Comparison of ENCODE assay signal across 15 mouse cellular contexts in the genomic region with DNA sequence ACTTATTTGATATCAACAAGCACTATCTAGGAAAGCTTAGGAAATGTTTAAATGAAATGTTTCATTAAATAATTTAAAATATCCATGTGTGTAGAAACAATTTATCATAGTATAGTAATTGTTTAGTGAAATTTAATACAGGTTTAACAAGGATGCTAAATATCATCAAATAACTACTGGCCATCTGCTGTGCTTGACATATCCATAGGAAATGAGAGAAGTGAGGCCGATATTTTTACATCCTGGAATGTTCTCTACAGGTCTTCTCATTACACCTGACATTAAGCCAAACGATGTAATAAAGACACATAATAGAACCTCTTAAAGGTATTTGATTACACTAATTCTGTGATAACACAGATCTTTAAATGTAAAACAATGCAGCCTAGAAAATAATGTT.
"Had no signal": no experiment of that assay in that cellular context is flagged by ENCODE, and none has a peak within 500 bp of the region (broad histone marks: within the 10 kb centered on the region; RNA-seq: fewer than 3 reads in every experiment).

No protein-coding gene starts in this region.

- H3K4me3 ChIP-seq: lung, embryonic 15.5 days; megakaryocyte, embryonic 14.5 days; midbrain, embryonic 13.5 days; midbrain, embryonic 15.5 days; neural tube, embryonic 12.5 days; stomach, embryonic 15.5 days had no signal

- DNase-seq: lung, adult 2 months; lung, postnatal 14 days; lung, postnatal 36 days; right cerebral cortex, postnatal 14 days; thymus, adult 2 months; thymus, postnatal 25 days; thymus, postnatal 4 days had no signal

- H3K27ac ChIP-seq: lung, embryonic 15.5 days; macrophage; midbrain, embryonic 13.5 days; midbrain, embryonic 15.5 days; neural tube, embryonic 12.5 days; stomach, embryonic 15.5 days; stomach, postnatal 0 days had no signal
